Mouse (Mus musculus): ENCODE measurements around the gene Chchd6. TPM values are rescaled to one million over a fixed set of nuclear protein-coding genes. Genes with fewer than 3 reads are reported as not detected.
A peak's percentile ranks its signal among the peaks of the same experiment; 100 is the strongest.

The Chchd6 gene
- total and polyA plus RNA-seq, 2 experiments from 2014 or later = 105 to 180 TPM

DNA sequence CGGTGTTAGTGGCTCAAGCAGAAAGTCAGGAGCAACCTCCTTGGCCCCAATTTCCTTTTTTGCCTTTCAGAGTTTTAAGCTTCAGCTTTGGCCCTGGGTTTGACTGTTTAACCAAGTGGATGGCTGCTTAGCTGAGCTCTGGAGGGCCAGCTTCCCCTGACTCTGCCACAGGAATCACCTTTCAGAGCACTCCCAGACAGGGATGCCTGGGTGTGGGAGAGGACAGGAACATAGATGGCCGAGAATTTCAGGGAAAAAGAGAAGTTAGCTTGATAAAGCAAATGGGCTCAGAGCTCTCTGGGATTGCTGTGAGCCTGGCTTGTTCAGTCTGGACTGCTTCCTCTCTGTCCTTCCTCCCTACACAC lies 18.6 kb upstream of the Chchd6 start:
- Histone ChIP-seq H3K4me3 (ENCODE audit: low read length) (no peak overlapping the region), H3K27ac (peak overlapping the region; percentile 78), H3K36me3 (ENCODE audit: insufficient read depth, low read length) (no peaks in the 10 kb centered on the region), H3K9ac (replicated peaks; ENCODE audit: low read length) (0 out of 2 replicates have a peak overlapping the region, but pooled peaks have one; percentile 24), H3K27me3 (ENCODE audit: insufficient read depth, low read length) (no peaks in the 10 kb centered on the region), H3K9me3 (ENCODE audit: low read length) (no peaks in the 10 kb centered on the region), H3K4me2 (ENCODE audit: low read depth, low read length) (no peak overlapping the region), H3K4me1 (ENCODE audit: insufficient read depth, low read length) (peaks cover 12% of the 10 kb centered on the region)
- ATAC-seq (peak; percentile 19), DNase-seq (ENCODE audit: low spot score) (no peak)
- WGBS = 12% methylated on average over 2 of the region's 2 CpGs
- TF ChIP-seq CTCF (IDR thresholded peaks at IDR 0.05; ENCODE audit: low read depth) = no peak

DNA sequence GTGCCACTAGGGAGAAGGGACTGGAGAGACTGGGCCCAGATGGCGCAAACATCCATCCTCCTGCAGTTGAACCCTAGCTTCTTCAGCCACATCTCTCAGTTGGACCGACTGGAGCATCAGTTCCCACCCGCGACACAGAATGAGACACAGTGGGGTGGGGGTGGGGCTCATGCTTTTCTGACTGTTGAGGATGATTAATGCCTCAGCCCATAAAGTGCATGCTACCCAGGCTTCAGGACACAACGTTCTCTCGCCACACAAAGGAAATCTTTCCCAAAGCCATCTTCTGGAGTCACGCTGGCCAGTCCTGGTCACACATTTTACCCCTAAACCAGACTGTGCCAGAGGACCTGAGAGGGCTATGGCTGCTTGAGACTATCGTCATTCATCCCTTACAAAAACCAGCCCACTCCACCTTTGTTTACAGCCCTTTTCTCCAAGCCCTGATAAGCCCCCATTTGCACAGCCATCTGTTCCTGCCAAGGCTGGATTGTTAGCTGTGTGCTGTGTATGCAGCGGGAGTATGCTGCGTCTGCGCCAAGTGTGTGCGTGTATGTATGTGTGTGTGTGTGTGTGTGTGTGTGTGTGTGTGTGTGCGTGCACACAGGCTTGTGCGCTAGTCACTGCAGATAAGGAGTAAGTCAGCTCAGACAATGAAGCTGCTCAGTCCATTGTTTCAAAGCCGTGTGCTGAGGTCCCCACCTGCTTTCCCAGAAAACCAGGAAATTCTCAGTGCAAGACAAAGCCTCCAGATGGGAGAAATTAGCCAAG lies 18.1 kb upstream of the Chchd6 start:
- WGBS = 25% methylated on average over 15 of the region's 15 CpGs

GRCm38 (mm10) chr6:89607999-89608398 lies 12.5 kb upstream of the Chchd6 start:
- Histone ChIP-seq H3K9ac (replicated peaks; ENCODE audit: low read length) (no peak overlapping the region), H3K27ac (no peak overlapping the region), H3K27me3 (ENCODE audit: insufficient read depth, low read length) (no peaks in the 10 kb centered on the region), H3K9me3 (ENCODE audit: low read length) (no peaks in the 10 kb centered on the region), H3K36me3 (ENCODE audit: insufficient read depth, low read length) (no peaks in the 10 kb centered on the region), H3K4me2 (ENCODE audit: low read depth, low read length) (no peak overlapping the region), H3K4me1 (ENCODE audit: insufficient read depth, low read length) (no peaks in the 10 kb centered on the region), H3K4me3 (ENCODE audit: low read length) (no peak overlapping the region)
- 54% methylated on average over 4 of the region's 4 CpGs for WGBS
- ATAC-seq = no peak
- DNase-seq (ENCODE audit: low spot score) = no peak
- TF ChIP-seq CTCF (IDR thresholded peaks at IDR 0.05; ENCODE audit: low read depth) = peak; percentile 32; the same call in 1 of the 2 replicates

More for the DNA sequence above, 18.1 kb upstream of the Chchd6 start:
- Histone ChIP-seq H3K4me2 (ENCODE audit: low read depth, low read length) (no peak overlapping the region), H3K27me3 (ENCODE audit: insufficient read depth, low read length) (no peaks in the 10 kb centered on the region), H3K36me3 (ENCODE audit: insufficient read depth, low read length) (no peaks in the 10 kb centered on the region), H3K4me1 (ENCODE audit: insufficient read depth, low read length) (peaks cover 12% of the 10 kb centered on the region), H3K27ac (peak overlapping the region; percentile 78), H3K9ac (replicated peaks; ENCODE audit: low read length) (0 out of 2 replicates have a peak overlapping the region, but pooled peaks have one; percentile 24), H3K9me3 (ENCODE audit: low read length) (no peaks in the 10 kb centered on the region), H3K4me3 (ENCODE audit: low read length) (no peak overlapping the region)
- DNase-seq (ENCODE audit: low spot score) (peak; percentile 86), ATAC-seq (peak; percentile 92)
- TF ChIP-seq CTCF (IDR thresholded peaks at IDR 0.05; ENCODE audit: low read depth) = no peak

DNA sequence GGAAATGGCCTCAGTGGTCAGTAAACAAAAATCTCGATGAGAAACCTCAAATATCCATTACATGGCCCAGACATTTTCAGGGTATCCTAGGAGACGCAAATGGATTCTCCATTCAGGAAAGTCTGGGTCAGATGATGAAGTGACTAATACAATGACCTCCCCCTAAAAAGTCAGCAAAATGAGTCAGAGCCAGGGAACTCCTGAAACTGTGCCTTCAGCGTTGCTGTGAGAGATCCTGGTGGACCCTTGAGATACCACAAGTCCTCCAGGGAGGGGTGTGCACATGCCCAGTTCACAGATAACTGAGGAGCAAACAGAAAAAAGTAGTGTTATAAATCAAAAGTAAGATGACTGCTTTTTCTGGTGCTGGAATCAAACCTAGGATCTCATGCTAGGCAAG lies 10.6 kb upstream of the Chchd6 start:
- H3K4me2 ChIP-seq (ENCODE audit: low read depth, low read length) = no peak overlapping the region
- DNase-seq (ENCODE audit: low spot score) (no peak), ATAC-seq (no peak)
- no peak overlapping the region for H3K4me3 ChIP-seq (ENCODE audit: low read length)
- H3K4me1 ChIP-seq (ENCODE audit: insufficient read depth, low read length) = no peaks in the 10 kb centered on the region
- H3K9me3 ChIP-seq (ENCODE audit: low read length) = no peaks in the 10 kb centered on the region
- 46% methylated on average over 3 of the region's 3 CpGs for WGBS
- H3K36me3 ChIP-seq (ENCODE audit: insufficient read depth, low read length) = no peaks in the 10 kb centered on the region
- no peak for TF ChIP-seq CTCF (IDR thresholded peaks at IDR 0.05; ENCODE audit: low read depth)
- H3K9ac ChIP-seq (replicated peaks; ENCODE audit: low read length) = no peak overlapping the region
- H3K27me3 ChIP-seq (ENCODE audit: insufficient read depth, low read length) = no peaks in the 10 kb centered on the region
- no peak overlapping the region for H3K27ac ChIP-seq

GRCm38 (mm10) chr6:89596510-89596909 lies 1.1 kb upstream of the Chchd6 start:
- Histone ChIP-seq H3K9me3 (ENCODE audit: low read length) (no peaks in the 10 kb centered on the region), H3K27me3 (ENCODE audit: insufficient read depth, low read length) (no peaks in the 10 kb centered on the region), H3K36me3 (ENCODE audit: insufficient read depth, low read length) (no peaks in the 10 kb centered on the region), H3K4me3 (ENCODE audit: low read length) (no peak overlapping the region), H3K4me1 (ENCODE audit: insufficient read depth, low read length) (0 out of 2 replicates have a peak, but pooled peaks cover 4% of the 10 kb centered on the region), H3K27ac (no peak overlapping the region), H3K4me2 (ENCODE audit: low read depth, low read length) (no peak overlapping the region), H3K9ac (replicated peaks; ENCODE audit: low read length) (no peak overlapping the region)
- no peak for ATAC-seq
- DNase-seq (ENCODE audit: low spot score) = no peak
- WGBS = 89% methylated on average over 1 of the region's 1 CpGs
- TF ChIP-seq CTCF (IDR thresholded peaks at IDR 0.05; ENCODE audit: low read depth) = no peak

DNA sequence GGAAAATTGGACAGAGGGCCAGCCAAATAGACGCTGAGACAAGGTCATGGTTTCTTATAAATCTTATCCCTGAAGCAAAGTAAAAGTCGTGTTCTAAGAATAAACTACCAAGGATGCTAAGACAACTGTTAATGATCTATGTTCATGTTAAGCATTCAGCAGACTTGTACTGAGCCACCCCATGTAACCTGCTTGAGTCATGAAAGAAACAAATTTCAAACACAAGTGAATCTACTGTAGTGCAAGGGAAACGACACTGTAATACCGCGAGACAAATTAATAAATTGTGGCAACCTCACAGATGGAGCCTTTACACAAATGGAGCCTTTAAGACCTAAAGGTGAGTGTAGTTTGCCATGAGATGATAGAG lies 310 bp upstream of the Chchd6 start:
- DNase-seq (ENCODE audit: low spot score) = no peak
- H3K36me3 ChIP-seq (ENCODE audit: insufficient read depth, low read length) = no peaks in the 10 kb centered on the region
- peak overlapping the region; percentile 75 for H3K4me3 ChIP-seq (ENCODE audit: low read length)
- peak; percentile 53 for ATAC-seq
- 25% methylated on average over 5 of the region's 5 CpGs for WGBS
- H3K9me3 ChIP-seq (ENCODE audit: low read length) = no peaks in the 10 kb centered on the region
- no peaks in the 10 kb centered on the region for H3K27me3 ChIP-seq (ENCODE audit: insufficient read depth, low read length)
- H3K27ac ChIP-seq = no peak overlapping the region
- no peak overlapping the region for H3K9ac ChIP-seq (replicated peaks; ENCODE audit: low read length)
- H3K4me1 ChIP-seq (ENCODE audit: insufficient read depth, low read length) = 0 out of 2 replicates have a peak, but pooled peaks cover 4% of the 10 kb centered on the region
- peak overlapping the region; percentile 72 for H3K4me2 ChIP-seq (ENCODE audit: low read depth, low read length)
- no peak for TF ChIP-seq CTCF (IDR thresholded peaks at IDR 0.05; ENCODE audit: low read depth)

DNA sequence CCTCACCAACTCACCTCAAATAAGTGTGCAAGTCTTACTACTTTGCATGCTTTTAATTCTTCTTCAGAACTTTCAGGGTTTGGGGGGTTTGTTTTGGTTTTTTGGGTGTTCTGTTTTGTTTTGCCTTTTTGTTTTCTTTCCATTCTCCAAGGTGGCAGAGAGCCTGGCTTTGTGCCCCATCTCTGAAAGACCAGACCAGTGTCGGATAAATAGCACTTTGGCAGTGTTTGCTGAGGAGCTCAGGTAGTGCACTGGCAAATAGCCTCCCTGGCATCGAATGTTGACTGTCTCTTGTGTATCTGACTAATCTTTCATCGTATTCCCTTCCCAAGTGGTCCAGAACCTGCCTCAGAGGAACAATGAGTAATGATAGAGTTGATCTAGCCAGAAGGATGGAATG lies 3.4 kb downstream of the Chchd6 start:
- Histone ChIP-seq H3K27ac (no peak overlapping the region), H3K4me3 (ENCODE audit: low read length) (no peak overlapping the region), H3K9ac (replicated peaks; ENCODE audit: low read length) (no peak overlapping the region), H3K36me3 (ENCODE audit: insufficient read depth, low read length) (no peaks in the 10 kb centered on the region), H3K27me3 (ENCODE audit: insufficient read depth, low read length) (no peaks in the 10 kb centered on the region), H3K4me2 (ENCODE audit: low read depth, low read length) (no peak overlapping the region), H3K9me3 (ENCODE audit: low read length) (no peaks in the 10 kb centered on the region), H3K4me1 (ENCODE audit: insufficient read depth, low read length) (0 out of 2 replicates have a peak, but pooled peaks cover 4% of the 10 kb centered on the region)
- no peak for DNase-seq (ENCODE audit: low spot score)
- WGBS = 62% methylated on average over 3 of the region's 3 CpGs
- TF ChIP-seq CTCF (IDR thresholded peaks at IDR 0.05; ENCODE audit: low read depth) = no peak
- ATAC-seq = no peak

Data from hindbrain, postnatal 0 days (tissue).